Mouse (Mus musculus): ENCODE measurements around the gene Nfkbie. TPM values are rescaled to one million over a fixed set of nuclear protein-coding genes. Genes with fewer than 3 reads are reported as not detected.

Nfkbie gene
- polyA plus RNA-seq, 1 experiment from 2014 or later: 8.3 TPM

GRCm38 (mm10) chr17:45584939-45585678 lies 29.6 kb downstream of the Nfkbie start:
- Histone ChIP-seq H3K9ac (no peak overlapping the region), H3K9me3 (peaks cover 9% of the 10 kb centered on the region; the same call in 1 of the 2 replicates), H3K27ac (peak overlapping the region; percentile 71), H3K36me3 (peaks cover 5% of the 10 kb centered on the region), H3K4me2 (replicated peaks) (no peak overlapping the region), H3K4me3 (no peak overlapping the region), H3K27me3 (no peaks in the 10 kb centered on the region), H3K4me1 (peaks cover 23% of the 10 kb centered on the region; the same call in 1 of the 2 replicates)
- 13% methylated on average over 14 of the region's 14 CpGs for WGBS
- peak; percentile 64 for ATAC-seq (ENCODE audit: insufficient number of reproducible peaks, insufficient read depth, low FRiP score, low TSS enrichment)

- Histone ChIP-seq H3K4me3 (no peak overlapping the region), H3K4me2 (replicated peaks) (no peak overlapping the region), H3K27ac (peak overlapping the region; percentile 71), H3K9ac (no peak overlapping the region), H3K4me1 (peaks cover 22% of the 10 kb centered on the region; the same call in 1 of the 2 replicates), H3K27me3 (no peaks in the 10 kb centered on the region), H3K9me3 (peaks cover 9% of the 10 kb centered on the region; the same call in 1 of the 2 replicates), H3K36me3 (peaks cover 5% of the 10 kb centered on the region)
- 60% methylated on average over 23 of the region's 23 CpGs for WGBS
- no peak for ATAC-seq (ENCODE audit: insufficient number of reproducible peaks, insufficient read depth, low FRiP score, low TSS enrichment)
Observed at GRCm38 (mm10) chr17:45585725-45586448, 30.4 kb downstream of the Nfkbie start.

GRCm38 (mm10) chr17:45586449-45586837 lies 30.9 kb downstream of the Nfkbie start:
- peaks cover 9% of the 10 kb centered on the region; the same call in 1 of the 2 replicates for H3K9me3 ChIP-seq
- H3K27me3 ChIP-seq: no peaks in the 10 kb centered on the region
- H3K27ac ChIP-seq: no peak overlapping the region
- peaks cover 19% of the 10 kb centered on the region for H3K4me1 ChIP-seq
- H3K9ac ChIP-seq: no peak overlapping the region
- peaks cover 5% of the 10 kb centered on the region for H3K36me3 ChIP-seq
- H3K4me2 ChIP-seq (replicated peaks): no peak overlapping the region
- WGBS: 96% methylated on average over 3 of the region's 3 CpGs
- H3K4me3 ChIP-seq: no peak overlapping the region
- no peak for ATAC-seq (ENCODE audit: insufficient number of reproducible peaks, insufficient read depth, low FRiP score, low TSS enrichment)

- Histone ChIP-seq H3K4me1 (peaks cover 38% of the 10 kb centered on the region), H3K4me2 (replicated peaks) (no peak overlapping the region), H3K36me3 (peaks cover 5% of the 10 kb centered on the region), H3K9ac (no peak overlapping the region), H3K27ac (no peak overlapping the region), H3K27me3 (peaks cover 1% of the 10 kb centered on the region; the same call in 1 of the 2 replicates), H3K4me3 (no peak overlapping the region), H3K9me3 (peaks cover 9% of the 10 kb centered on the region; the same call in 1 of the 2 replicates)
- no peak for ATAC-seq (ENCODE audit: insufficient number of reproducible peaks, insufficient read depth, low FRiP score, low TSS enrichment)
- 87% methylated on average over 7 of the region's 7 CpGs for WGBS
Observed at GRCm38 (mm10) chr17:45588370-45588769, 32.9 kb downstream of the Nfkbie start.

- no peak for ATAC-seq (ENCODE audit: insufficient number of reproducible peaks, insufficient read depth, low FRiP score, low TSS enrichment)
- Histone ChIP-seq H3K4me1 (peaks cover 45% of the 10 kb centered on the region), H3K9ac (no peak overlapping the region), H3K4me2 (replicated peaks) (no peak overlapping the region), H3K27me3 (peaks cover 10% of the 10 kb centered on the region; the same call in 1 of the 2 replicates), H3K27ac (no peak overlapping the region), H3K36me3 (peaks cover 5% of the 10 kb centered on the region), H3K4me3 (no peak overlapping the region), H3K9me3 (peaks cover 9% of the 10 kb centered on the region; the same call in 1 of the 2 replicates)
- WGBS: 96% methylated on average over 7 of the region's 7 CpGs
Observed at GRCm38 (mm10) chr17:45589236-45589635, 33.7 kb downstream of the Nfkbie start.

GRCm38 (mm10) chr17:45589844-45590243 lies 34.3 kb downstream of the Nfkbie start:
- peaks cover 5% of the 10 kb centered on the region for H3K36me3 ChIP-seq
- peaks cover 9% of the 10 kb centered on the region; the same call in 1 of the 2 replicates for H3K9me3 ChIP-seq
- no peak overlapping the region for H3K4me3 ChIP-seq
- peaks cover 45% of the 10 kb centered on the region for H3K4me1 ChIP-seq
- H3K27ac ChIP-seq: no peak overlapping the region
- H3K9ac ChIP-seq: no peak overlapping the region
- peaks cover 15% of the 10 kb centered on the region; the same call in 1 of the 2 replicates for H3K27me3 ChIP-seq
- ATAC-seq (ENCODE audit: insufficient number of reproducible peaks, insufficient read depth, low FRiP score, low TSS enrichment): no peak
- no peak overlapping the region for H3K4me2 ChIP-seq (replicated peaks)
- 91% methylated on average over 8 of the region's 8 CpGs for WGBS

- Histone ChIP-seq H3K4me3 (no peak overlapping the region), H3K9ac (no peak overlapping the region), H3K9me3 (peaks cover 9% of the 10 kb centered on the region; the same call in 1 of the 2 replicates), H3K36me3 (peaks cover 5% of the 10 kb centered on the region), H3K27me3 (peaks cover 20% of the 10 kb centered on the region; the same call in 1 of the 2 replicates), H3K4me2 (replicated peaks) (no peak overlapping the region), H3K27ac (no peak overlapping the region), H3K4me1 (peaks cover 45% of the 10 kb centered on the region)
- WGBS: 58% methylated on average over 6 of the region's 6 CpGs
- no peak for ATAC-seq (ENCODE audit: insufficient number of reproducible peaks, insufficient read depth, low FRiP score, low TSS enrichment)
Observed at GRCm38 (mm10) chr17:45590410-45590809, 34.9 kb downstream of the Nfkbie start.

- Histone ChIP-seq H3K9ac (peak overlapping the region; percentile 17; the same call in 1 of the 2 replicates), H3K9me3 (peaks cover 2% of the 10 kb centered on the region; the same call in 1 of the 2 replicates), H3K4me3 (no peak overlapping the region), H3K4me1 (peaks cover 50% of the 10 kb centered on the region), H3K27ac (0 out of 2 replicates have a peak overlapping the region, but pooled peaks have one; percentile 18), H3K27me3 (peaks cover 27% of the 10 kb centered on the region), H3K36me3 (no peaks in the 10 kb centered on the region; the same call in 1 of the 2 replicates), H3K4me2 (replicated peaks) (peak overlapping the region; percentile 28)
- no peak for ATAC-seq (ENCODE audit: insufficient number of reproducible peaks, insufficient read depth, low FRiP score, low TSS enrichment)
- 39% methylated on average over 16 of the region's 16 CpGs for WGBS
Observed at GRCm38 (mm10) chr17:45591701-45592605, 36.5 kb downstream of the Nfkbie start.

GRCm38 (mm10) chr17:45592606-45593431 lies 37.3 kb downstream of the Nfkbie start:
- Histone ChIP-seq H3K27me3 (peaks cover 30% of the 10 kb centered on the region), H3K4me3 (no peak overlapping the region), H3K4me1 (peaks cover 52% of the 10 kb centered on the region), H3K9me3 (no peaks in the 10 kb centered on the region), H3K27ac (0 out of 2 replicates have a peak overlapping the region, but pooled peaks have one; percentile 18), H3K36me3 (no peaks in the 10 kb centered on the region), H3K4me2 (replicated peaks) (peak overlapping the region; percentile 98), H3K9ac (peak overlapping the region; percentile 17; the same call in 1 of the 2 replicates)
- ATAC-seq (ENCODE audit: insufficient number of reproducible peaks, insufficient read depth, low FRiP score, low TSS enrichment): no peak
- WGBS: 54% methylated on average over 8 of the region's 8 CpGs

- Histone ChIP-seq H3K27ac (no peak overlapping the region), H3K4me3 (no peak overlapping the region)
Observed at GRCm38 (mm10) chr17:45593479-45593878, 38.0 kb downstream of the Nfkbie start.

More at GRCm38 (mm10) chr17:45593479-45593878, 38.0 kb downstream of the Nfkbie start:
- Histone ChIP-seq H3K9me3 (no peaks in the 10 kb centered on the region), H3K9ac (no peak overlapping the region), H3K36me3 (no peaks in the 10 kb centered on the region), H3K27me3 (peaks cover 30% of the 10 kb centered on the region), H3K4me1 (peaks cover 52% of the 10 kb centered on the region), H3K4me2 (replicated peaks) (peak overlapping the region; percentile 98; the same call in 1 of the 2 replicates)
- ATAC-seq (ENCODE audit: insufficient number of reproducible peaks, insufficient read depth, low FRiP score, low TSS enrichment): no peak
- 20% methylated on average over 8 of the region's 8 CpGs for WGBS

Data from embryonic facial prominence, embryonic 12.5 days (tissue).